Mouse (Mus musculus) intestine, embryonic 16.5 days (tissue): ENCODE data around the gene 3100002H09Rik. TPM values are rescaled to one million over a fixed set of nuclear protein-coding genes. Genes with fewer than 3 reads are reported as not detected.

Experiments
- ATAC-seq: fragments of 200-750 bp; cut with Nextera tagmentation; 2 replicates; pipeline ENCODE4 v1.8.0; 2017; ENCODE audit warnings: moderate TSS enrichment, moderate library complexity
- H3K27ac ChIP-seq: fragments of 300-500 bp; sonication (generic); 2 replicates; pipeline ENCODE4 v1.5.1; 2014; ENCODE audit warnings: mild to moderate bottlenecking, low read length
- H3K27me3 ChIP-seq: fragments of 300-500 bp; sonication (generic); replicated peaks from 2 replicates; pipeline ENCODE4 v1.6.1; 2014; ENCODE audit warnings: low read length, control low read depth, mixed read lengths; ENCODE audit not compliant: control insufficient read depth, insufficient read depth
- H3K36me3 ChIP-seq: fragments of 300-500 bp; sonication (generic); 2 replicates; pipeline ENCODE4 v1.6.1; 2014; ENCODE audit warnings: low read length, control low read depth; ENCODE audit not compliant: control insufficient read depth, insufficient read depth
- H3K4me1 ChIP-seq: fragments of 300-500 bp; sonication (generic); 2 replicates; pipeline ENCODE4 v1.6.1; 2014; ENCODE audit warnings: low read length, control low read depth, mixed read lengths; ENCODE audit not compliant: control insufficient read depth, insufficient read depth
- H3K4me2 ChIP-seq: fragments of 300-500 bp; sonication (generic); 2 replicates; pipeline ENCODE4 v1.6.1; 2014; ENCODE audit warnings: low read depth, low read length, control low read depth
- H3K4me3 ChIP-seq: fragments of 300-500 bp; sonication (generic); 2 replicates; pipeline ENCODE4 v1.5.1; 2014; ENCODE audit warnings: mild to moderate bottlenecking, low read length
- H3K9ac ChIP-seq: fragments of 300-500 bp; sonication (generic); 2 replicates; pipeline ENCODE4 v1.6.1; 2014; ENCODE audit warnings: low read depth, low read length
- H3K9me3 ChIP-seq: fragments of 300-500 bp; sonication (generic); 2 replicates; pipeline ENCODE4 v1.6.1; 2016; ENCODE audit warnings: low read length, control low read depth; ENCODE audit not compliant: control insufficient read depth
- WGBS: fragments of 180-500 bp; shearing (Covaris S2); extraction: QIAGEN DNeasy Blood & Tissue Kit; methylation state at CpG from one replicate; pipeline ENCODE4 v1.1.7; 2014; 5-methylcytosine and 5-hydroxymethylcytosine counted together
- polyA plus RNA-seq: library from polyadenylated mRNA; unstranded; fragments of >200 nt; fragmentation: Nextera tagmentation; extraction: Ambion mirVana; gene quantifications from 2 replicates; pipeline ENCODE4 v1.2.1, GENCODE M21; 2015

The 3100002H09Rik gene
- polyA plus RNA-seq, 1 experiment from 2014 or later = not detected

DNA sequence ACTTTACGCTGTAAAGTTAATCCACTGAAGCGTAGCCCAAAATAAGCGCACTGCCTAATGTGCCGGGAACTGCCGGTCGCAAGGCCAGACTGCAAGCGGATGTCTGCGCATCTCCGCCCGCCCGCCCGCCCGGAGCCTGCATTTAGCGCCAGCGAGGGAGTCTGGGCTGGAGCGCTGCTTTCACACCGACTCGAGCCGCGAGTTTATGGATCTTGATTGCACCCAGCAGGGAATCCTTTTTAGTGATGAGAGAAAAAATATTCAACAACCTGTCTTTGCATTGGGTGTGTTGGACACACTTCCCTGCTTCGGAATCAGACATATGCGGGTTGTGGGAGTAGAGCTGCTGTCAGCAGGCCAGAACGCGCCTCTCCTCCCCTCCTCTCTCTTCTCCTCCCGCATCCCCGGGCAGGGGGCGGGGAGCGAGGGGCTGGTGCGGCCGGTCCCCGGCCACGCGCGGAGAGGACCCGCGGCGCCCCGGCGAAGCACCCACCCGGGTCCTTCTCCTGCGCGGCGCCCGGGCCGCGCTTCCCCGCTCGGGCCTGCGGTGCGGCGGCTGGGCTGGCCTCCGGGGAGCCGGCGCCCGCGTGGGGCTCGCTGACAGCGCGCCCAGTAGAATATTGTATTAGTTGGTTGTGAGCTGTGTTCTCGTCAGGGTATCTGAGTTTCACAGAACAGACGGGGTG, 35.2 kb downstream of the 3100002H09Rik start:
- 1% methylated on average over 61 of the region's 61 CpGs for WGBS
- Histone ChIP-seq H3K4me1 (no peaks in the 10 kb centered on the region), H3K27ac (no peak overlapping the region), H3K27me3 (peaks cover 32% of the 10 kb centered on the region), H3K4me2 (peak overlapping the region; percentile 79), H3K36me3 (no peaks in the 10 kb centered on the region), H3K9ac (peak overlapping the region; percentile 55), H3K4me3 (peak overlapping the region; percentile 44), H3K9me3 (no peaks in the 10 kb centered on the region)
- no peak for ATAC-seq

DNA sequence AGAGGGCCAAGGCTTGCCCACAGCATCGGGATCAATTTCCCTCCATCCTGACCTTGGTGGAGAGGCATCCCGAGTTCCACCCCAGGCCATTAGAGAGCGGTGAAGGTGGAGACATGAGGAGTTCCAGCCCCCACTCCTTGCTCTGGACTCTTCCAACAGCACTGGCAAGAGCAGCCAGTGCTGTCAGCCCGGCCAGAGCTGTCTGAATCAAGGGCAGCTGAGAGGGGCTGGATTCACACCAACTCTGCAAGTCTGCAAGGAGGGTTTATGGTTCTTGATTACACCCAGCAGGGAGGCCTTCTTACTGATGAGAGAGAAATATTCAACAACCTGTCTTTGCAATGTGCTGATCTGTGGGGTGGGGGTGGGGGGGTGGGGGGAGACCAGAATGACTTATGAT, 37.0 kb downstream of the 3100002H09Rik start:
- Histone ChIP-seq H3K27me3 (peaks cover 32% of the 10 kb centered on the region), H3K4me2 (no peak overlapping the region), H3K9ac (no peak overlapping the region), H3K9me3 (no peaks in the 10 kb centered on the region), H3K4me3 (no peak overlapping the region), H3K36me3 (no peaks in the 10 kb centered on the region), H3K27ac (no peak overlapping the region), H3K4me1 (no peaks in the 10 kb centered on the region)
- WGBS = 46% methylated on average over 4 of the region's 4 CpGs
- ATAC-seq = no peak

DNA sequence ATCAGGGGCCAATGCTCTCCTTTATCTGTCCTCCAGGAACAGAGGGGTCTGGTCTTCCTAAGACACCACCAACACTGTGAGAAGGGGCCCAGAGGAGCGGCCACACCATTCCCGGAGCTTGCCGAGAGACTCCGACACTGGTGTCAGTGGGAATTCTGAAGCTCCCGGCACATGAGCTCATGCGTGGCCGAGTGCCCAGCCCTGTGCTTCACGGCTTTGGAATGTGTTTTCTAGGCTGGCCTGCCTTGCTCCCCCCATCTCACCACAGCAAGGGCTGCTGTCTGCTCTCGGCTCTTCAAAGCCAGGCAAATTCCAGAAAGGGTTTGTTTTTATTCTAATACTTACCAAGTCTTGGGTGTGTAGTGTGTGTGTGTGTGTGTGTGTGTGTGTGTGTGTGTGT, 39.6 kb downstream of the 3100002H09Rik start:
- WGBS = 52% methylated on average over 9 of the region's 9 CpGs
- H3K9me3 ChIP-seq = no peaks in the 10 kb centered on the region
- peaks cover 26% of the 10 kb centered on the region for H3K27me3 ChIP-seq
- no peak overlapping the region for H3K27ac ChIP-seq
- H3K4me3 ChIP-seq = no peak overlapping the region
- ATAC-seq = peak; percentile 85
- H3K36me3 ChIP-seq = no peaks in the 10 kb centered on the region
- H3K4me2 ChIP-seq = no peak overlapping the region
- no peaks in the 10 kb centered on the region for H3K4me1 ChIP-seq
- no peak overlapping the region for H3K9ac ChIP-seq

GRCm38 (mm10) chr4:124569661-124570060, 40.9 kb downstream of the 3100002H09Rik start:
- Histone ChIP-seq H3K4me1 (no peaks in the 10 kb centered on the region), H3K36me3 (no peaks in the 10 kb centered on the region), H3K27ac (no peak overlapping the region), H3K4me2 (no peak overlapping the region), H3K27me3 (peaks cover 14% of the 10 kb centered on the region), H3K9me3 (no peaks in the 10 kb centered on the region), H3K4me3 (no peak overlapping the region), H3K9ac (no peak overlapping the region)
- ATAC-seq = no peak
- WGBS = 27% methylated on average over 7 of the region's 7 CpGs

- Histone ChIP-seq H3K36me3 (no peaks in the 10 kb centered on the region), H3K4me1 (no peaks in the 10 kb centered on the region), H3K27me3 (no peaks in the 10 kb centered on the region), H3K9me3 (no peaks in the 10 kb centered on the region), H3K9ac (no peak overlapping the region), H3K4me3 (no peak overlapping the region), H3K4me2 (no peak overlapping the region), H3K27ac (no peak overlapping the region)
- no peak for ATAC-seq
- 60% methylated on average over 2 of the region's 2 CpGs for WGBS
These were observed 47.2 kb downstream of the 3100002H09Rik start for GRCm38 (mm10) chr4:124563371-124563770.

DNA sequence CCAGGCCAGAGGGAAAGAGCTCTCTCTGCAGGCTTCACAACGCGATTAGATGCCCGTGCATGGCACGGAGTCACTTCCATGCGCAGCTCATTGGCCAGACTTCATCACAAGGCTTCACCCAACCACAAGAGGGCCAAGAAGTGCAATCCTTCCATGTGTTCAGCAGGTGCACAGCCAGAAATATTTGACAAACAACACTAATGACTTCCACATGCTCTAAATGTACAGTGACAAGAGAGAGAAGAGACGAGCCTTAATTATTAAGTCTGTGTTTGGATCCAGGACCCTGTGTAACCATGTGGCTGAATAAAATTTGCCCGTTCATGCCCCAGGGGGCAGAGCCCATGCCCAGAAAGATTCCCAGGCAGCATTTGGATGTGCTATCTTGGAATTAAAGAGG, 47.9 kb downstream of the 3100002H09Rik start:
- no peaks in the 10 kb centered on the region for H3K27me3 ChIP-seq
- no peak overlapping the region for H3K4me2 ChIP-seq
- 62% methylated on average over 7 of the region's 7 CpGs for WGBS
- H3K36me3 ChIP-seq = no peaks in the 10 kb centered on the region
- H3K4me3 ChIP-seq = no peak overlapping the region
- no peaks in the 10 kb centered on the region for H3K9me3 ChIP-seq
- H3K4me1 ChIP-seq = no peaks in the 10 kb centered on the region
- H3K9ac ChIP-seq = no peak overlapping the region
- no peak for ATAC-seq
- no peak overlapping the region for H3K27ac ChIP-seq

Other genes starting within 250 kb of the 3100002H09Rik start
- gene Pou3f1, start 46.0 kb upstream of the 3100002H09Rik start, polyA plus RNA-seq = 0.04 TPM in 1 of 2 replicates, not detected in the other
- gene Utp11, start 82.8 kb upstream of the 3100002H09Rik start, polyA plus RNA-seq = 51.8 and 58.6 TPM in 2 replicates
- gene Fhl3, start 89.9 kb upstream of the 3100002H09Rik start, polyA plus RNA-seq = 5.1 and 5.2 TPM in 2 replicates
- 105 and 125 TPM in 2 replicates for gene Sf3a3, start 104.0 kb upstream of the 3100002H09Rik start, polyA plus RNA-seq
- 27.0 and 27.5 TPM in 2 replicates for gene Inpp5b, start 131.0 kb upstream of the 3100002H09Rik start, polyA plus RNA-seq
- gene Mtf1, start 191.3 kb upstream of the 3100002H09Rik start, polyA plus RNA-seq = 8.5 and 11.1 TPM in 2 replicates
- gene Yrdc, start 239.9 kb upstream of the 3100002H09Rik start, polyA plus RNA-seq = 27.3 and 29.5 TPM in 2 replicates
- gene 1110065P20Rik, start 240.4 kb upstream of the 3100002H09Rik start, polyA plus RNA-seq = 35.3 and 35.8 TPM in 2 replicates